Comparison of ENCODE assay signal across 8 mouse cellular contexts in the genomic region with DNA sequence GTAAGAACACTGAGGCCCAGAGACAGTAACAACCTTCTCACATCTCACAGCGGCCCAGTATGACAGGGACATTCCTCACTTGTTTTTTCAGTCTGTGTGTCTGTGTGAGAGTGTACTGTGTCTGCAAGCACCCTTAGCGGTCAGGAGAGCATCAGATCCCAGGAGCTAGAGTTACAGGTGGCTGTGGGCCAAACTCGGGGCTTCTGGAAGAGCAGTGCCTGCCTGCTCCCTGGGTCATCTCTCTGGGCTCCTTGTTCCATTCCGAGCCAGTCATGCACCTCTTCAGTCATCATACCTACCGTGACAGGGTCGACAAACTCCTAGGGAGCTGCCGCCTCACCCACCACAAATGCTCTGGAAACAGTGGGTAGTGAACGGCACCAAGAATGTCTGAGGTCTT. TPM values are rescaled to one million over a fixed set of nuclear protein-coding genes. Genes with fewer than 3 reads are reported as not detected.
DNase-seq lines count a peak whose midpoint lies in the region; ATAC-seq lines count a peak whose summit lies in the region.

No protein-coding gene starts in this region.

- H3K4me1 ChIP-seq in midbrain, embryonic 15.5 days: peaks cover 13% of the 10 kb centered on the region
- peaks cover 26% of the 10 kb centered on the region for H3K4me1 ChIP-seq in midbrain, embryonic 13.5 days (replicated peaks)
- H3K4me1 ChIP-seq in forebrain, embryonic 16.5 days (replicated peaks; ENCODE audit: control insufficient read depth, insufficient read depth, low read length): peaks cover 18% of the 10 kb centered on the region
- peaks cover 35% of the 10 kb centered on the region for H3K4me1 ChIP-seq in intestine, embryonic 15.5 days (replicated peaks)
- peaks cover 18% of the 10 kb centered on the region for H3K4me1 ChIP-seq in neural tube, embryonic 15.5 days

- H3K4me3 ChIP-seq in midbrain, embryonic 15.5 days: no peak overlapping the region
- no peak overlapping the region for H3K4me3 ChIP-seq in midbrain, embryonic 13.5 days (replicated peaks)
- no peak overlapping the region for H3K4me3 ChIP-seq in forebrain, embryonic 16.5 days (replicated peaks; ENCODE audit: low read length)
- H3K4me3 ChIP-seq in intestine, embryonic 15.5 days (replicated peaks): no peak overlapping the region
- H3K4me3 ChIP-seq in neural tube, embryonic 15.5 days (replicated peaks): no peak overlapping the region

- H3K27ac ChIP-seq in midbrain, embryonic 15.5 days: peak overlapping the region; percentile 37; the same call in 1 of the 2 replicates
- H3K27ac ChIP-seq in midbrain, embryonic 13.5 days: no peak overlapping the region
- H3K27ac ChIP-seq in forebrain, embryonic 16.5 days (ENCODE audit: low read length): 0 out of 2 replicates have a peak overlapping the region, but pooled peaks have one; percentile 5
- peak overlapping the region; percentile 87 for H3K27ac ChIP-seq in intestine, embryonic 15.5 days
- H3K27ac ChIP-seq in neural tube, embryonic 15.5 days (replicated peaks): peak overlapping the region; percentile 74

- ATAC-seq in midbrain, embryonic 15.5 days (replicated peaks): no peak
- ATAC-seq in midbrain, embryonic 13.5 days: no peak
- no peak for ATAC-seq in forebrain, embryonic 16.5 days
- no peak for ATAC-seq in intestine, embryonic 15.5 days
- ATAC-seq in neural tube, embryonic 15.5 days (ENCODE audit: low FRiP score): no peak

- 77% methylated on average over 8 of the region's 8 CpGs for WGBS in midbrain, embryonic 15.5 days
- WGBS in midbrain, embryonic 13.5 days: 76% methylated on average over 8 of the region's 8 CpGs
- WGBS in forebrain, embryonic 16.5 days: 69% methylated on average over 8 of the region's 8 CpGs
- 58% methylated on average over 8 of the region's 8 CpGs for WGBS in intestine, embryonic 15.5 days
- 73% methylated on average over 8 of the region's 8 CpGs for WGBS in neural tube, embryonic 15.5 days

- no peak overlapping the region for H3K9ac ChIP-seq in midbrain, embryonic 15.5 days
- no peak overlapping the region for H3K9ac ChIP-seq in midbrain, embryonic 13.5 days (replicated peaks)
- H3K9ac ChIP-seq in forebrain, embryonic 16.5 days (replicated peaks; ENCODE audit: low read depth, low read length): no peak overlapping the region
- no peak overlapping the region for H3K9ac ChIP-seq in intestine, embryonic 15.5 days
- no peak overlapping the region for H3K9ac ChIP-seq in neural tube, embryonic 15.5 days (replicated peaks)

- no peak overlapping the region for H3K4me2 ChIP-seq in midbrain, embryonic 15.5 days
- H3K4me2 ChIP-seq in midbrain, embryonic 13.5 days (replicated peaks): no peak overlapping the region
- no peak overlapping the region for H3K4me2 ChIP-seq in forebrain, embryonic 16.5 days (ENCODE audit: low read length)
- no peak overlapping the region for H3K4me2 ChIP-seq in intestine, embryonic 15.5 days (replicated peaks)
- no peak overlapping the region; the same call in 1 of the 2 replicates for H3K4me2 ChIP-seq in neural tube, embryonic 15.5 days

- no peaks in the 10 kb centered on the region for H3K27me3 ChIP-seq in midbrain, embryonic 15.5 days (replicated peaks)
- H3K27me3 ChIP-seq in midbrain, embryonic 13.5 days: no peaks in the 10 kb centered on the region
- no peaks in the 10 kb centered on the region for H3K27me3 ChIP-seq in forebrain, embryonic 16.5 days (replicated peaks; ENCODE audit: control insufficient read depth, insufficient read depth, low read length)
- no peaks in the 10 kb centered on the region for H3K27me3 ChIP-seq in intestine, embryonic 15.5 days (replicated peaks)
- H3K27me3 ChIP-seq in neural tube, embryonic 15.5 days (replicated peaks): no peaks in the 10 kb centered on the region

- no peak for DNase-seq in retina, postnatal 1 day
- no peak for DNase-seq in yolk sac, embryonic 10.5 days (ENCODE audit: low spot score)
- no peak for DNase-seq in cerebellum, postnatal 36 days

- no peaks in the 10 kb centered on the region for H3K36me3 ChIP-seq in midbrain, embryonic 15.5 days (replicated peaks)
- no peaks in the 10 kb centered on the region for H3K36me3 ChIP-seq in midbrain, embryonic 13.5 days
- no peaks in the 10 kb centered on the region for H3K36me3 ChIP-seq in forebrain, embryonic 16.5 days (ENCODE audit: control insufficient read depth, insufficient read depth)
- no peaks in the 10 kb centered on the region for H3K36me3 ChIP-seq in intestine, embryonic 15.5 days
- no peaks in the 10 kb centered on the region for H3K36me3 ChIP-seq in neural tube, embryonic 15.5 days

- H3K9me3 ChIP-seq in midbrain, embryonic 15.5 days: no peaks in the 10 kb centered on the region
- H3K9me3 ChIP-seq in midbrain, embryonic 13.5 days: no peaks in the 10 kb centered on the region
- H3K9me3 ChIP-seq in forebrain, embryonic 16.5 days (ENCODE audit: control insufficient read depth, low read length): no peaks in the 10 kb centered on the region
- H3K9me3 ChIP-seq in intestine, embryonic 15.5 days: no peaks in the 10 kb centered on the region
- H3K9me3 ChIP-seq in neural tube, embryonic 15.5 days (replicated peaks): no peaks in the 10 kb centered on the region

RNA-seq across cellular contexts. Expression of a gene that starts 10.1 kb away (rescaled TPM):
- 7.5 and 7.8 TPM in 2 replicates for polyA plus RNA-seq in midbrain, embryonic 15.5 days (2015; fragmentation: Nextera tagmentation; extraction: Ambion mirVana)
- polyA plus RNA-seq in midbrain, embryonic 13.5 days (2015; fragmentation: Nextera tagmentation; extraction: Ambion mirVana): 7.2 and 8.3 TPM in 2 replicates
- polyA plus RNA-seq in forebrain, embryonic 16.5 days (2015; fragmentation: Nextera tagmentation; extraction: Ambion mirVana): 6.9 and 7.7 TPM in 2 replicates
- 30.2 and 33.2 TPM in 2 replicates for polyA plus RNA-seq in intestine, embryonic 15.5 days (2015; fragmentation: Nextera tagmentation; extraction: Ambion mirVana)
- polyA plus RNA-seq in neural tube, embryonic 15.5 days (2015; fragmentation: Nextera tagmentation; extraction: Ambion mirVana): 8.8 and 16.6 TPM in 2 replicates
